Mouse (Mus musculus): ENCODE data around the gene Eif2s2. TPM values are rescaled to one million over a fixed set of nuclear protein-coding genes. Genes with fewer than 3 reads are reported as not detected.

The Eif2s2 gene
- total RNA-seq, 2 experiments from 2014 or later, result 125 TPM

DNA sequence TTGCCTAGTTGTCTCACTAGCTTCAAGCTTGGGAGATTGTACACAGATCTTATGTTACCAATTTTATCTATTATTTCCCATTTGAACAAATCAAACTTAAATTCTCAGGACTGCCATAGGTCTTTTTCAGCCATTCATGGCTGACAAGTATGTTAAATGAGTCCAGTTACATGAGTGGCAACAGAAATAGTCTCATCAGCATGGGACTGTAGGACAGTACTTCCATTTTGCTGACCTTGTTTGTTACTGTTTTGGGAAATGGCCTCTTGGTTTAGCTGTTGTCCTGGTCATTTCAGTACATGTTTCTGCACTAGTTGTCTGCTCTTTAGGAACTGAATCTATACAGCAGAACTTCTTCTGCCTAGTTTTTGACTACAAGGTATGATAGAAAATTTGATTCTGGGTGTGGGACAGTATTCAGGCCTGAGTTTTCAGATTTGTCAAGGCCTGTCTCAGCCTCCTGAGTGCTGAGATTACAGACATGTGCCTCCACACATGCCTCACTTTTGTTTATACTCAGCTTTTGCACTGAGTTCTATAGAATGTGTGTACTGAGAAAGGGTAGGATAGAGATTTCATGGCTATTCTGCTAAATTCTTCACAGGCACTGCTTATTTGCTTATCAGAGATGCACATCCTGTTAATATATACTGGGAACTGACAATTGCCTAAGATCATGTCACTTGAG, 22.6 kb downstream of the Eif2s2 start:
- Histone ChIP-seq H3K27ac (peak overlapping the region; percentile 38), H3K4me3 (no peak overlapping the region)
- DNase-seq, result no peak
- TF ChIP-seq CTCF (IDR thresholded peaks at IDR 0.05), result no peak
- intact Hi-C loops (cut with DNase I), result no loop called here

DNA sequence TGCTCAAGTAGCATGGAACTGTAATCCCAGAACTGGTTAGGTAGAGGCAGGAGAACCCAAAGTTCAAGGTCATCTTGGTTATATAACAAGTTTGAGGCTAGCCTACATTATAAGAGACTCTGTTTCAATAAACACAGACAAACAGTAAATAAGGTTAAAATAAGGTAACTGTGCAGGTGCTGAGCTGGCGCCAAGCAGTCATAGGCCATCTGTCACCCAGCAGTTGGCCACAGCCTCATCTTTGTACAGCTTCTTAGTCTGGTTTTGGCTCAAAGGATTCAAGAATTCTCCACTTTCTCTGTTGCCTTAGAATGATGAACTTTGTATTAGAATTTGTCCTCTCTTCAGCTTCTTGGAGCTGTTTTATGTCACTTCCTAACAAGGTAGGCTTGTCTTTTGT, 24.6 kb downstream of the Eif2s2 start:
- DNase-seq, result no peak
- intact Hi-C loops (cut with DNase I), result no loop called here
- no peak overlapping the region for H3K27ac ChIP-seq
- no peak for TF ChIP-seq CTCF (IDR thresholded peaks at IDR 0.05)
- no peak overlapping the region for H3K4me3 ChIP-seq

DNA sequence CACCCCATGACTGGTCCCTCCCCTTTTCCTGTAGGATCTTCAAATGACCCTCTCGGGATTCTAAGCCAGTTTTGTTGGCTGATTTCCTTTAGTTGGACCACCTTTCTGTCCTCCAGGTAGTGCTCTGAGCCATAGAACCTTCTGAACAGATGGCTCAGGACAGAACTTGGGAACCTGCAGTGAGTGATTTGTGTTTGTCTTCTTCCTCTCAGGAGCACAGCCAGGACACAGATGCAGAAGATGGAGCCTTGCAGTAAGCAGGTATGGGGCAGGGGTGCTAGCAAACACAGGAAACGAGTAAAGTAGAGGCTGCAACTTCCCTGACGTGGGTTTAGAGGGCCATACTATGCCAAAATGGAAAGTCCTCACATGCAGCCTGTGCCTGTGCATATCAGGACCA, 27.0 kb downstream of the Eif2s2 start:
- no peak overlapping the region for H3K4me3 ChIP-seq
- intact Hi-C loops (cut with DNase I), result no loop called here
- no peak for DNase-seq
- no peak overlapping the region for H3K27ac ChIP-seq
- no peak for TF ChIP-seq CTCF (IDR thresholded peaks at IDR 0.05)

DNA sequence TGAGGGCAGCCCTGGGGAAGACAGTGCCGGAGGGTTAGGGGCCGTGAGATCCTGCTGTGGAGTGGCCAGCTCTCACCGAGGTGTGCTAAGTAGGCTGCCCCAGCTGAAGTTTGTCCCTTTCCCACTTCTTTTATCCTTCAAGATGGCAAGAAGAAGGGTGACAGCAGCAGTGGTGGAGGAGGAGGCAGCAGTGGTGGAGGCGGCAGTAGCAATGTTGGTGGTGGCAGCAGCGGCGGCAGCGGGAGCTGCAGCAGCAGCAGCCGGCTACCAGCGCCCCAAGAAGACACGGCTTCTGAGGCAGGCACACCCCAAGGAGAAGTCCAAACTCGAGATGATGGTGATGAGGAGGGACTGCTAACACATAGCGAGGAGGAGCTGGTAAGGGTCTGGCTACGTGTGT, 29.1 kb downstream of the Eif2s2 start:
- TF ChIP-seq CTCF (IDR thresholded peaks at IDR 0.05), result no peak

DNA sequence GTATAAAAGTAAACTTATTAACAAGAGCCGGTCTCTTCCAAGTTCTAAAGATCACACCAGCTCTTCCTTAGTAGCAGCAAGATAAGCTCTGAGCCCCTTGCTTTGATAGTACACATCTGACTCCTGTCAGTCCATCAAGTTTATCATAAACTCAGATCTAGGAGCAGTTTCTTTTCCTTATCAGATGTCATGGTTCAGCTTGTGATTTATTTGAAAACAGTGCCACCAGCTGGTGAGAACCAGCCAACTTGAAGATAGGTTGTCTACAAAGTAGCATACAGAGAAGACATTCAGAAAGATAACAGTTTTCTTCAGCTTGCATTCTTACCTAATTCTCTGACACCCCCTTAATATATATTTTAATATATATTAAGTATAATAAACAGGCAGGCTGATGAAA, 37.4 kb downstream of the Eif2s2 start:
- intact Hi-C loops (cut with DNase I), result loop anchor here (1.0 to 5.0 kb wide), 4 partner anchors 63 to 153 kb away; partner anchors contain the start of genes Raly and a
- peak; percentile 61 for DNase-seq
- Histone ChIP-seq H3K27ac (no peak overlapping the region), H3K4me3 (no peak overlapping the region)
- peak; percentile 81 for TF ChIP-seq CTCF (IDR thresholded peaks at IDR 0.05)

More for the DNA sequence above, 29.1 kb downstream of the Eif2s2 start:
- Histone ChIP-seq H3K4me3 (no peak overlapping the region), H3K27ac (no peak overlapping the region)
- intact Hi-C loops (cut with DNase I), result no loop called here
- no peak for DNase-seq

DNA sequence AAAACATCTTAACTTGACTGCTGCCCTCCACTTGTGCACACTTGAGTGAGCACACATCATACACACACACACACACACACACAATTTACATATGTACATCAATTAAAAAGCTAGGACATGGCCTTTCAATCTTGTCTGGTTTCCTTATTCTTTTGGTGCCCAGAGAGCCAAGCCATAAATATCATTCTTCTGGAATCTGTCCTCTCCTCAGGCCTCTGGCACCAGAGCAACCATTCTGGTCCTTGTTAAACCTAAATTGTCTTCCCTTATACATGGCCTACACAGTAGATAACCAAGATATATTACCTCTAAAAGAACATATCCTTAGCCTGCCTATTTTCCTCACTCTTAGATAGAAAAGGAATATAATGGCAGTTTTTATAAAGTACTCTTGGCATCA, 44.6 kb downstream of the Eif2s2 start:
- no peak for TF ChIP-seq CTCF (IDR thresholded peaks at IDR 0.05)
- no peak for DNase-seq
- Histone ChIP-seq H3K27ac (no peak overlapping the region), H3K4me3 (no peak overlapping the region)
- intact Hi-C loops (cut with DNase I), result no loop called here

DNA sequence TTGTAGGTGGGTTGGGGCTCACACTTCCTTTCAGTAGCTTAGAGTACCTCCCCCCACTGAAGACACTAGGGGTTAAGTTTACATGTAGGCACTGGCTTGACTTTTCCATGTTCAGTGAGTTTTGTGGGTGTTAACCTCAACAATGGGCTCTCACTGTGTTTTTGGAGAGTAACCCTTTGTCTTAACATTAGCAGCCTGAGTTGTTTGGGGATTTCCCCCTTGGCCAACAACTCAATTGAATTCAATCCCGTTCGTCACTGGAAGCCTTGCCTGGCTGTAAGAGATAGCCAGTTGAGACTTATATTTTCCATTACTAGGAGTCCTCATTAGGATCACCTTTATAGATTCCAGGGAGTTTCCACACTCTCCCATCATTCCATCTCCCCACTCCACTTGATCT, 56.2 kb downstream of the Eif2s2 start:
- no peak overlapping the region for H3K27ac ChIP-seq
- TF ChIP-seq CTCF (IDR thresholded peaks at IDR 0.05), result no peak
- no peak for DNase-seq
- H3K4me3 ChIP-seq, result no peak overlapping the region
- intact Hi-C loops (cut with DNase I), result no loop called here

DNA sequence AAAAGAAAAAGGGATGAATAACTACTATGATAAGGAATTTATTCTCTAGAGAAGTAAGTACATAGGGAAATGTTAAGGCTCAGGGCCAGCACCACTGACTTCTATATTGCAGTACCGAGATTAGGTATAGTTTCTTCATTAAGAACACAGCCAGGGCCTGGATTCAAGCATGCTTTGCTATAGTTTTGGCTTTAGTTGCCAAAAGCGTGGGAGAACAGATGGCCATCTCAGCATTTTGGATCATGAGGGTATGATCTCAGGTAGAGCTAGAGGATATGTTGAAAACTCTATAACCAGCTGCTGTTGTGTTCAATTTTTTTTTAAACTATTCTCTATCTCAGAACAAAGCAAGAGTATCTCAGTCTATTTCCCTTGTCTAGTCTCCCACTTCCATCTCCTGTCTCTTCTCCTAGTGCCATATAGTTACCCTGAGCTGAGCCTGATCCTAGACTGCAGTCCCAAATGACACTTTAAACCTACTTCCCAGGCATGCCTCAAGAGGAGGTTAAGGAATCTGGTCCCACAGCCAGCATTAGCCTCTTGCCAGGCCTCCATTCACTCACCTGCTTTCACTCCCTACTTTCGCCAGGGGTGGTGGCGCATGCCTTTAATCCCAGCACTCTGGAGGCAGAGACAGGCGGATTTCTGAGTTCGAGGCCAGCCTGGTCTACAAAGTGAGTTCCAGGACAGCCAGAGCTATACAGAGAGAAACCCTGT, 58.4 kb downstream of the Eif2s2 start:
- DNase-seq, result no peak
- intact Hi-C loops (cut with DNase I), result no loop called here
- no peak overlapping the region for H3K27ac ChIP-seq
- no peak for TF ChIP-seq CTCF (IDR thresholded peaks at IDR 0.05)
- H3K4me3 ChIP-seq, result no peak overlapping the region

DNA sequence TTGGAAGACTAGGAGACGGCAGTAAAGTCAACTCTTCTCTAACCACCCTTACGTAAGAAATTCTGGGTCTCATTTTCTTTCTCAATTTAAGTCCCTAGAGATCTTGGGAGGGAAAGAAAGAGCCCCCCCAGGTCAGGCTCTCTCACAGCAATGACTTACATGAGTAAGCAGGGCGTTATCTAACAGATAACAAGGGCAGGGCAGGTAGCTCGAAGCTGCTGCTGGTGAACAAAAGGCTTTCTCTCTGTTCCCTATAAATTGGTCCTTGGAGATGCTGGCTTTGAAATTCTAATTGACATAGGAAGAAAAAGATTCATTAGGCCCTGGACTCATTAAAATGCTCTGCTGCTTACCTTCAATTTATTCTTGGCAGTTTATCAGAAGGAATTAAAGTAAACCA, 60.3 kb downstream of the Eif2s2 start:
- DNase-seq, result no peak
- no peak for TF ChIP-seq CTCF (IDR thresholded peaks at IDR 0.05)
- intact Hi-C loops (cut with DNase I), result no loop called here
- Histone ChIP-seq H3K27ac (no peak overlapping the region), H3K4me3 (no peak overlapping the region)

DNA sequence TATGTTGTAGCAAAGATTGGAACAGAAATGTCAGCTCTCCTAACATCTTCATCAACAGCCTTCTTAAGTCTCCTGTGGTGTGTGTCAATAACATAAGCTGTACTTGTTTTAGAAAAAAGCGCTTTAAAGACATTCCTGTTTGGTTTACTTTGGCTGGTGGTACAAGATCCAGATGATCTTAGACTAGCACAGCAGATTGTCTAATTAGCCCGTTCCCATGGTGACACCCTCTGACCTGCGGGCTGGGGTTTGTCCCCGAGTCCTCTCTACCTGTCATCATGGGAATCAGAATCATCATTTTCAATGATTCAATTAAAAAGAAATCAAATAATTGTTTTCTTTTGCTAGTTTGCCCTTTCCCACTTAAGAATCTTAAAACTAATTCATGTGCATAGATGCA, 65.2 kb downstream of the Eif2s2 start:
- intact Hi-C loops (cut with DNase I), result no loop called here
- no peak for TF ChIP-seq CTCF (IDR thresholded peaks at IDR 0.05)
- no peak overlapping the region for H3K4me3 ChIP-seq
- no peak for DNase-seq
- H3K27ac ChIP-seq, result no peak overlapping the region

DNA sequence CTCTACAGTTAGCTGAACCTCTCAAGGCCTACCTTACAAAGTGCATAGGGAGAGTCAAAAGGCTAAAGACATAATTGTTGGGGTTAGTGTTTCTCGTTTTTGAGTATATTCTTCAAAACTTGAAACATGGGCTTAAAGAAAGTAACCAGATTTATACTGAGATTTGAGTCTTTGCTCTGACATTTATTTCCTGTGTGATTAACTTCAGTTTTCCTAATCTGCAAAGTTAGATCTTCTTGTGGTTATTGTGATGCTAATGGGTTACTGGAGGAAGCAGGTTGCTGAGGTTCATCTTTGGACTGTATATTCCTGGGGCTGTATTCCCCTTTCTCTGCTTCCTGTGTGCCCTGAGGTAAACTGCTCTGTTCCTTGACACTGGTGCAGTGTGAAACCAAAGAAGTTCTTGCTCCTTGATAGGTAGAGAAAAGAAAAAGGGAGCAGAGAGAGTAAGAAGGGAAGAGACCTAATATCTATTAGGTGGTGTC, 66.6 kb downstream of the Eif2s2 start:
- intact Hi-C loops (cut with DNase I), result no loop called here
- Histone ChIP-seq H3K4me3 (no peak overlapping the region), H3K27ac (no peak overlapping the region)
- no peak for DNase-seq
- TF ChIP-seq CTCF (IDR thresholded peaks at IDR 0.05), result no peak

Other genes starting within 250 kb of the Eif2s2 start
- 100 to 1,000 TPM; 111 to 119 TPM for gene Chmp4b, start 241.2 kb downstream of the Eif2s2 start, total RNA-seq (2021)
- gene Gm14214, start 122.9 kb downstream of the Eif2s2 start, total RNA-seq (2021), result not detected
- 10 to 100 TPM; 62.5 to 70.7 TPM for gene Raly, start 101.8 kb downstream of the Eif2s2 start, total RNA-seq (2021)
- not detected for gene a, start 101.5 kb downstream of the Eif2s2 start, total RNA-seq (2021)
- not detected for gene Gm14226, start 125.3 kb upstream of the Eif2s2 start, total RNA-seq (2021)
- gene Ahcy, start 181.6 kb upstream of the Eif2s2 start, total RNA-seq (2021), result 10 to 100 TPM; 13.9 to 19.0 TPM
- 10 to 100 TPM; 20.1 to 21.6 TPM for gene Itch, start 240.6 kb upstream of the Eif2s2 start, total RNA-seq (2021)

Data from gastrocnemius, adult 2 months (tissue).